Mouse (Mus musculus): Measurements from ENCODE around the gene Auts2.

GRCm38 (mm10) chr5:131548932-131549563 lies 994.1 kb downstream of the Auts2 start:
- TF ChIP-seq MAFK (IDR thresholded peaks at IDR 0.05; ENCODE audit: insufficient read depth, low read depth, low read length) (no peak), ZNF384 (IDR thresholded peaks at IDR 0.05; ENCODE audit: low read depth, low read length) (no peak), ZC3H11A (IDR thresholded peaks at IDR 0.05; ENCODE audit: borderline replicate concordance, low read depth, low read length) (no peak)
